Mouse (Mus musculus): ENCODE data around the gene Lrriq4. TPM values are rescaled to one million over a fixed set of nuclear protein-coding genes. Genes with fewer than 3 reads are reported as not detected.
"Not testable (repeated sequence)": the region's sequence is repeated elsewhere in the genome, so short reads cannot be mapped to it uniquely, and the experiment has no call there.

The Lrriq4 gene
- total and polyA plus RNA-seq, 2 experiments from 2014 or later = not detected

GRCm38 (mm10) chr3:30658486-30658885, 14.2 kb downstream of the Lrriq4 start:
- ATAC-seq (no peak), DNase-seq (no peak)
- Histone ChIP-seq H3K27ac (ENCODE audit: low read depth, low read length) (no peak overlapping the region), H3K9me3 (ENCODE audit: low read length) (no peaks in the 10 kb centered on the region), H3K4me3 (ENCODE audit: low read depth, low read length) (no peak overlapping the region), H3K27me3 (ENCODE audit: insufficient read depth, low read length) (no peaks in the 10 kb centered on the region), H3K4me2 (ENCODE audit: low read depth) (no peak overlapping the region), H3K36me3 (ENCODE audit: insufficient read depth) (no peaks in the 10 kb centered on the region), H3K4me1 (ENCODE audit: insufficient read depth) (no peaks in the 10 kb centered on the region), H3K9ac (no peak overlapping the region)
- TF ChIP-seq CTCF (IDR thresholded peaks at IDR 0.05; ENCODE audit: low read depth) = no peak
- 88% methylated on average over 9 of the region's 9 CpGs for WGBS

- 86% methylated on average over 6 of the region's 6 CpGs for WGBS
- ATAC-seq = no peak
- H3K27ac ChIP-seq (ENCODE audit: low read depth, low read length) = no peak overlapping the region
- DNase-seq = no peak
- no peak overlapping the region for H3K9ac ChIP-seq
- H3K4me3 ChIP-seq (ENCODE audit: low read depth, low read length) = no peak overlapping the region
- no peak for TF ChIP-seq CTCF (IDR thresholded peaks at IDR 0.05; ENCODE audit: low read depth)
- no peak overlapping the region for H3K4me2 ChIP-seq (ENCODE audit: low read depth)
- H3K27me3 ChIP-seq (ENCODE audit: insufficient read depth, low read length) = no peaks in the 10 kb centered on the region
- no peaks in the 10 kb centered on the region for H3K9me3 ChIP-seq (ENCODE audit: low read length)
- H3K4me1 ChIP-seq (ENCODE audit: insufficient read depth) = no peaks in the 10 kb centered on the region
- H3K36me3 ChIP-seq (ENCODE audit: insufficient read depth) = no peaks in the 10 kb centered on the region
Measured at GRCm38 (mm10) chr3:30683190-30683589, 38.9 kb downstream of the Lrriq4 start.

DNA sequence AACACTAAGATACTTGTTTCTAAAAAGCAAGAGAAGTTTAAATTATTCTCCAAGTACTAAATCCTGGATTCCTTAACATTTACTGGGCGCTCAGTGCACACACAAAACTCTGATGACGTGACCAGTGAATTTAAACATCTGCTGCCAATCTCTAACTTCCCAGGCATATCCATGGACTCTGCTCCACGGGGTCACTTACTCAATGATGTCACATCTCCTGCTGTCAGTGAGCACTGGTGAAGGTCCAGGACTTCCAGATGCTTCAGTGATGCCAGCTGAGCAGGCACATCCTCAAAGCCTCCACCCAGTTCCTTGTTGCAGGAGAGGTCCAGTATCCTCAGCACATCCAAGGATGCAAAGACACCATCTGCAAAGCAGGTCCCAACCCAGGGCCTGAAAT, 42.9 kb downstream of the Lrriq4 start:
- H3K4me3 ChIP-seq (ENCODE audit: low read depth, low read length) = no peak overlapping the region
- no peaks in the 10 kb centered on the region for H3K4me1 ChIP-seq (ENCODE audit: insufficient read depth)
- DNase-seq = no peak
- H3K27me3 ChIP-seq (ENCODE audit: insufficient read depth, low read length) = no peaks in the 10 kb centered on the region
- WGBS = 85% methylated on average over 3 of the region's 3 CpGs
- H3K4me2 ChIP-seq (ENCODE audit: low read depth) = no peak overlapping the region
- TF ChIP-seq CTCF (IDR thresholded peaks at IDR 0.05; ENCODE audit: low read depth) = no peak
- no peak overlapping the region for H3K9ac ChIP-seq
- ATAC-seq = no peak
- no peaks in the 10 kb centered on the region for H3K9me3 ChIP-seq (ENCODE audit: low read length)
- no peaks in the 10 kb centered on the region for H3K36me3 ChIP-seq (ENCODE audit: insufficient read depth)
- H3K27ac ChIP-seq (ENCODE audit: low read depth, low read length) = no peak overlapping the region

DNA sequence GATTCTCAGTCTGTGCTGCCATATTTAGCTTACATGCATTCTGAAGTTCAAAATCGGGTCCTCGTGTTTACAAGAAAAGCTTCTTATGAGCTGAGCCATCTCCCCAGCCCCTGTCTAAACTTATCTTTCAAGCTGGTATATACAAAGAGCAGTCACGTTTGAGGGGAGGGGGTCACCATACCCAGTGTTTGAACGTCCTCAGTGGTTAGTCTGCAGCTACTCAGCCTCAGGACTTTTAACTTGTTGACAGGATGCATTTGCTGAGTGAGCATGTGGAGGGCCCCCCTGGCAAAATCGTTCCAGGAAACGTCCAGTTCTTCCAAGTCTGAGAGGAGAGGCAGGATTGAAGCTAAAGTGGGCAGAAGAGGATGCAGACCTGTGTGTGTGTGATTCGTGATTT, 46.7 kb downstream of the Lrriq4 start:
- no peaks in the 10 kb centered on the region for H3K4me1 ChIP-seq (ENCODE audit: insufficient read depth)
- TF ChIP-seq CTCF (IDR thresholded peaks at IDR 0.05; ENCODE audit: low read depth) = no peak
- H3K27me3 ChIP-seq (ENCODE audit: insufficient read depth, low read length) = no peaks in the 10 kb centered on the region
- 74% methylated on average over 7 of the region's 7 CpGs for WGBS
- H3K27ac ChIP-seq (ENCODE audit: low read depth, low read length) = no peak overlapping the region
- no peak overlapping the region for H3K4me3 ChIP-seq (ENCODE audit: low read depth, low read length)
- H3K9ac ChIP-seq = no peak overlapping the region
- no peak for DNase-seq
- H3K4me2 ChIP-seq (ENCODE audit: low read depth) = no peak overlapping the region
- H3K9me3 ChIP-seq (ENCODE audit: low read length) = no peaks in the 10 kb centered on the region
- no peak for ATAC-seq
- H3K36me3 ChIP-seq (ENCODE audit: insufficient read depth) = no peaks in the 10 kb centered on the region

- H3K9ac ChIP-seq = no peak overlapping the region
- no peak overlapping the region for H3K27ac ChIP-seq (ENCODE audit: low read depth, low read length)
- DNase-seq = no peak
- H3K4me3 ChIP-seq (ENCODE audit: low read depth, low read length) = no peak overlapping the region
- no peak overlapping the region for H3K4me2 ChIP-seq (ENCODE audit: low read depth)
- TF ChIP-seq CTCF (IDR thresholded peaks at IDR 0.05; ENCODE audit: low read depth) = no peak
- no peaks in the 10 kb centered on the region for H3K9me3 ChIP-seq (ENCODE audit: low read length)
- 92% methylated on average over 2 of the region's 2 CpGs for WGBS
- no peaks in the 10 kb centered on the region for H3K36me3 ChIP-seq (ENCODE audit: insufficient read depth)
- H3K4me1 ChIP-seq (ENCODE audit: insufficient read depth) = no peaks in the 10 kb centered on the region
- ATAC-seq = no peak
- H3K27me3 ChIP-seq (ENCODE audit: insufficient read depth, low read length) = no peaks in the 10 kb centered on the region
Measured at GRCm38 (mm10) chr3:30695661-30696060, 51.4 kb downstream of the Lrriq4 start.

DNA sequence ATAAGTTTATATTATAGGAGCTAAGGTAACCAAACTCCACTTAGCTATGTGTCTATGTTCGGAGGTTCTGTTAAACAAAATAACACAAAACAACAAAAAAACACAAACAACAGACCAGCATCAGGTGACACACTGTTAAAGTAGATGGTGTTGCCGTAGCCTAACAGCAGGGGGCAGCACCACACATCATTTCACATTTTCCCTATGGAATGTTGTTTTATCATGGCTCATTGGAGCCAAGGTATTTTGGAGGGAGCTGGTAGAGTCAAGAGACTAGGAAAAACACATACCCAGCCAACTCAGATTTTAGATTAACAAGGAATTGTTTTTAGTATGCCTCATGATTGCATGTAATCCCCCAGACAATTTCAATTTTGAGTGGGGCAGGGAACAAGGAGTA, 52.0 kb downstream of the Lrriq4 start:
- no peak overlapping the region for H3K27ac ChIP-seq (ENCODE audit: low read depth, low read length)
- no peaks in the 10 kb centered on the region for H3K36me3 ChIP-seq (ENCODE audit: insufficient read depth)
- 13% methylated on average over 2 of the region's 2 CpGs for WGBS
- H3K4me3 ChIP-seq (ENCODE audit: low read depth, low read length) = no peak overlapping the region
- no peaks in the 10 kb centered on the region for H3K4me1 ChIP-seq (ENCODE audit: insufficient read depth)
- no peaks in the 10 kb centered on the region for H3K9me3 ChIP-seq (ENCODE audit: low read length)
- peak; percentile 88 for TF ChIP-seq CTCF (IDR thresholded peaks at IDR 0.05; ENCODE audit: low read depth)
- H3K27me3 ChIP-seq (ENCODE audit: insufficient read depth, low read length) = no peaks in the 10 kb centered on the region
- DNase-seq (peak; percentile 66), ATAC-seq (peak; percentile 67; the same call in 1 of the 2 replicates)
- no peak overlapping the region for H3K4me2 ChIP-seq (ENCODE audit: low read depth)
- H3K9ac ChIP-seq = no peak overlapping the region

DNA sequence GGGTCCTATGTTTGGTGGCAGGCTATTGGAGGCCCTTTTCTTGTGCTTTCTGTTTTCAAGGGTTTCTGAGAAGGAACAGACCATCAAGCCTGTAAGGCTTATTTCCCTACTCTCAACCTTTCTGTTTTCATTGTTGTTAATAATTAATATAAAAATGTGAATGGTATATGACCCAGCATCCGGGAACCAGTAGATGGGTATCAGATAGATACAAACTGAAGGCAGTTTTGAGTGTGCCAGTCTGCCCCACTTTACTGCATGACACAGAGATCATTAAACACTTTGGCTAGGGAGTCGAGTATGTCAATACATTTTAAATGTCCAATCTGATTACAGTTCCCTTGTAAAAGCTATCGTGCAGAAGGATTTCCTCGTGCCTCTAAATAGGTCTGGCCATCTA, 53.6 kb downstream of the Lrriq4 start:
- Histone ChIP-seq H3K27me3 (ENCODE audit: insufficient read depth, low read length) (no peaks in the 10 kb centered on the region), H3K4me2 (ENCODE audit: low read depth) (no peak overlapping the region), H3K27ac (ENCODE audit: low read depth, low read length) (no peak overlapping the region), H3K9ac (no peak overlapping the region), H3K9me3 (ENCODE audit: low read length) (no peaks in the 10 kb centered on the region), H3K4me3 (ENCODE audit: low read depth, low read length) (no peak overlapping the region), H3K36me3 (ENCODE audit: insufficient read depth) (no peaks in the 10 kb centered on the region), H3K4me1 (ENCODE audit: insufficient read depth) (no peaks in the 10 kb centered on the region)
- no peak for TF ChIP-seq CTCF (IDR thresholded peaks at IDR 0.05; ENCODE audit: low read depth)
- no peak for ATAC-seq
- DNase-seq = no peak
- 64% methylated on average over 4 of the region's 4 CpGs for WGBS

GRCm38 (mm10) chr3:30699711-30700505, 55.6 kb downstream of the Lrriq4 start, which contains the start of gene Lrrc31:
Lrrc31 (minus strand) TSS chr3:30699843.
- not testable (repeated sequence) for H3K27me3 ChIP-seq (ENCODE audit: insufficient read depth, low read length); ATAC-seq; H3K4me2 ChIP-seq (ENCODE audit: low read depth); H3K4me3 ChIP-seq (ENCODE audit: low read depth, low read length); H3K27ac ChIP-seq (ENCODE audit: low read depth, low read length); H3K9ac ChIP-seq; H3K4me1 ChIP-seq (ENCODE audit: insufficient read depth); H3K9me3 ChIP-seq (ENCODE audit: low read length); H3K36me3 ChIP-seq (ENCODE audit: insufficient read depth); DNase-seq
- 80% methylated on average over 6 of the region's 6 CpGs for WGBS

All from forebrain, postnatal 0 days (tissue).